Mouse (Mus musculus) forelimb bud, embryonic 11.5 days (tissue): ENCODE results near the gene C1qc.
A peak's percentile ranks its signal among the peaks of the same experiment; 100 is the strongest.

Source experiments
- DNase-seq: peaks from one replicate; pipeline ENCODE4 v3.0.0-alpha.2; 2012; ENCODE audit warnings: low read depth, low spot score

Gene C1qc

GRCm38 (mm10) chr4:136892811-136893210, at the start of gene C1qc:
Gene C1qc (minus strand): TSS chr4:136893065.
- no peak for DNase-seq

- DNase-seq = no peak
Observed at GRCm38 (mm10) chr4:136937935-136938334, 45.1 kb upstream of the C1qc start.

- no peak for DNase-seq
Observed at GRCm38 (mm10) chr4:136937344-136937743, 44.5 kb upstream of the C1qc start.

GRCm38 (mm10) chr4:136934746-136935613, 42.1 kb upstream of the C1qc start:
- DNase-seq = no peak

GRCm38 (mm10) chr4:136930474-136930873, 37.6 kb upstream of the C1qc start:
- no peak for DNase-seq

- DNase-seq = peak; percentile 73
Observed at GRCm38 (mm10) chr4:136928928-136929327, 36.1 kb upstream of the C1qc start.

- DNase-seq = no peak
Observed at GRCm38 (mm10) chr4:136925804-136926203, 32.9 kb upstream of the C1qc start.

- DNase-seq = peak; percentile 84
Observed at GRCm38 (mm10) chr4:136924529-136924928, 31.7 kb upstream of the C1qc start.

- no peak for DNase-seq
Observed at GRCm38 (mm10) chr4:136919526-136919925, 26.7 kb upstream of the C1qc start.

- no peak for DNase-seq
Observed at GRCm38 (mm10) chr4:136918834-136919233, 26.0 kb upstream of the C1qc start.

- DNase-seq = no peak
Observed at GRCm38 (mm10) chr4:136917165-136917524, 24.3 kb upstream of the C1qc start.

GRCm38 (mm10) chr4:136916359-136917164, 23.7 kb upstream of the C1qc start:
- no peak for DNase-seq

GRCm38 (mm10) chr4:136912841-136913240, 20.0 kb upstream of the C1qc start:
- no peak for DNase-seq

GRCm38 (mm10) chr4:136911804-136912203, 18.9 kb upstream of the C1qc start:
- DNase-seq = no peak

- no peak for DNase-seq
Observed at GRCm38 (mm10) chr4:136911211-136911646, 18.4 kb upstream of the C1qc start.

- no peak for DNase-seq
Observed at GRCm38 (mm10) chr4:136907809-136908208, 14.9 kb upstream of the C1qc start.

GRCm38 (mm10) chr4:136907033-136907432, 14.2 kb upstream of the C1qc start:
- DNase-seq = peak; percentile 85

GRCm38 (mm10) chr4:136904767-136905539, 12.1 kb upstream of the C1qc start:
- DNase-seq = no peak

- no peak for DNase-seq
Observed at GRCm38 (mm10) chr4:136899154-136899553, 6.3 kb upstream of the C1qc start.

- DNase-seq = no peak
Observed at GRCm38 (mm10) chr4:136898637-136899036, 5.8 kb upstream of the C1qc start, which contains the start of gene C1qa. Gene C1qa (minus strand): TSS chr4:136898803.

- no peak for DNase-seq
Observed at GRCm38 (mm10) chr4:136898084-136898598, 5.3 kb upstream of the C1qc start.

GRCm38 (mm10) chr4:136896461-136896860, 3.6 kb upstream of the C1qc start:
- DNase-seq = no peak
